Mouse (Mus musculus): ENCODE measurements around the gene Cntd1.
"Not testable (repeated sequence)": the region's sequence is repeated elsewhere in the genome, so short reads cannot be mapped to it uniquely, and the experiment has no call there.

Gene Cntd1

GRCm38 (mm10) chr11:101330371-101330924, 51.6 kb downstream of the Cntd1 start, which contains the start of gene Aoc3:
Gene Aoc3 (plus strand): TSS chr11:101330605.
- no peak for DNase-seq (ENCODE audit: low spot score in 2 of 2)

DNA sequence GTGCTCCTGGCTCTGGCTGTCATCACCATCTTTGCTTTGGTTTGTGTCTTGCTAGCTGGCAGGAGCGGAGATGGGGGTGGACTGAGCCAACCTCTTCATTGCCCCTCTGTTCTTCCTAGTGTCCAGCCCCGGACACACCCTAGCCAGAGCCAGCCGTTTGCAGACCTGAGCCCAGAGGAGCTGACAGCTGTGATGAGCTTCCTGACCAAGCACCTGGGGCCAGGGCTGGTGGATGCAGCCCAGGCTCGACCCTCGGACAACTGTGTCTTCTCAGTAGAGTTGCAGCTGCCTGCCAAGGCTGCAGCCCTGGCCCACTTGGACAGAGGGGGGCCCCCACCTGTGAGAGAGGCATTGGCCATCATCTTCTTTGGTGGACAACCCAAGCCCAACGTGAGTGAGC, 52.1 kb downstream of the Cntd1 start:
- DNase-seq (ENCODE audit: low spot score in 2 of 2) = not testable (repeated sequence)

- no peak for DNase-seq (ENCODE audit: low spot score in 2 of 2)
Measured at GRCm38 (mm10) chr11:101332537-101332936, 53.7 kb downstream of the Cntd1 start.

GRCm38 (mm10) chr11:101334023-101334422, 55.2 kb downstream of the Cntd1 start:
- no peak for DNase-seq (ENCODE audit: low spot score in 2 of 2)

DNA sequence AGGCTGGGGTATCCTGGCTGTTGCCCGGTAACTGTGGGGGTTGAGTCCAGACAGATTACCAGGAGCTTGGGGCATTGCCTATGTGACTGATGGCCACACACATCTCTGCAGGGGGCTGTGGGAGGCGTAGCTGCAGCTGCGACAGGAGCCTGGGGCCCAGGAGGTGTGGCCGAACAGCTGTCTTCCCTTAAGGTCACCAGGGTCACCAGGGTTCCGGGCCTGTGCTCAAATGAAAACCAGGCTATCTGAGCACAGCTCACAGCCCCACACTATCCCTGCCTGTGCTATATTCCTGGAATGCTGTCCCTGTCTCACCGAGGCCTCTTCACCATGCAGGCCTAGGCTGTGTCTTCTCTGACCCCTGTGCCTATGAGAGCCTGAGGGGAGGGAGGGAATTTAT, 55.7 kb downstream of the Cntd1 start:
- no peak for DNase-seq (ENCODE audit: low spot score in 2 of 2)

- no peak for DNase-seq (ENCODE audit: low spot score in 2 of 2)
Measured at GRCm38 (mm10) chr11:101335685-101336084, 56.9 kb downstream of the Cntd1 start.

- DNase-seq (ENCODE audit: low spot score in 2 of 2) = no peak
Measured at GRCm38 (mm10) chr11:101338123-101338760, 59.4 kb downstream of the Cntd1 start.
